9 mouse cellular contexts compared by ENCODE assay signal in the genomic region with DNA sequence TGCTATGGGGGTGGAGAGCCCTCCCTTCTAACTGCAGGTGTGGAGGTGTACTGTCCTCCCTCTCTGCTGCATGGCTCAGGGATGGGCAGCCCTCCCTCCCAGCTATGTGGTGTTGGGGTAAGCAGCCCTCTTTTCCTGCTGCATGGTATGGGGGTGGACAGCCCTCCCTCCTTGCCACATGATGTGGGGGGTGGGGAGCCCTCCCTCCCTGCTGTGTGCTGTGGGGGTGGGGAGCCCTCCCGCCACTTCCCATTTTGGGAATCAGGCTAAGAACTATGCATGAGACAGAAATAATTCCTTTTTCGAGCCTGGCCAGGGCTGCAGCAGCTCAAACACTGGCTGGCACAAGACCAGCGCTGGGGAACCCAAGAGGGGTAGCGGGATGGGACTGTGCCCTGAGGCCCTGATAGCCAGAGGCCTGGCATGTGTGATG. TPM values are rescaled to one million over a fixed set of nuclear protein-coding genes. Genes with fewer than 3 reads are reported as not detected.
DNase-seq lines count a peak whose midpoint lies in the region; ATAC-seq and TF ChIP-seq lines count a peak whose summit lies in the region.
"Had no signal": no experiment of that assay in that cellular context is flagged by ENCODE, and none has a peak within 500 bp of the region (broad histone marks: within the 10 kb centered on the region; RNA-seq: fewer than 3 reads in every experiment).

No protein-coding gene starts in this region.

- no peak overlapping the region for H3K9ac ChIP-seq in embryonic facial prominence, embryonic 15.5 days

- 22% methylated on average over 4 of the region's 4 CpGs for WGBS in embryonic facial prominence, embryonic 15.5 days

- H3K4me1 ChIP-seq in embryonic facial prominence, embryonic 15.5 days: peaks cover 16% of the 10 kb centered on the region

- H3K36me3 ChIP-seq in embryonic facial prominence, embryonic 15.5 days: no peaks in the 10 kb centered on the region

- no peaks in the 10 kb centered on the region for H3K27me3 ChIP-seq in embryonic facial prominence, embryonic 15.5 days

- no peak for DNase-seq in layer of hippocampus, adult 2 months (ENCODE audit: low spot score in 2 of 2)
- no peak for DNase-seq in layer of hippocampus, postnatal 25 days (ENCODE audit: extremely low spot score in 1 of 2, low spot score in 1 of 2)
- DNase-seq in left cerebral cortex, adult 11 months (ENCODE audit: low spot score): peak; percentile 38
- DNase-seq in right cerebral cortex, postnatal 25 days: peak; percentile 80
- DNase-seq in c-Kit-positive CD71-positive TER-119-positive erythroid progenitor cells, embryonic 14.5 days (ENCODE audit: low spot score): no peak
- DNase-seq in cerebellum, adult 11 months: no peak
- DNase-seq in cerebellum, adult 9-11 months: no peak
- DNase-seq: kidney, adult 9 months had no signal

- ATAC-seq in embryonic facial prominence, embryonic 15.5 days (ENCODE audit: insufficient number of reproducible peaks, low FRiP score, low TSS enrichment, low read depth): 0 out of 2 replicates have a peak, but pooled peaks have one; percentile 25

- H3K4me3 ChIP-seq in layer of hippocampus, adult 2 months: no peak overlapping the region
- no peak overlapping the region for H3K4me3 ChIP-seq in embryonic facial prominence, embryonic 15.5 days (replicated peaks)

- peak overlapping the region; percentile 83 for H3K27ac ChIP-seq in layer of hippocampus, adult 2 months
- no peak overlapping the region for H3K27ac ChIP-seq in embryonic facial prominence, embryonic 15.5 days (replicated peaks)

- no peaks in the 10 kb centered on the region for H3K9me3 ChIP-seq in embryonic facial prominence, embryonic 15.5 days (replicated peaks)

- H3K4me2 ChIP-seq in embryonic facial prominence, embryonic 15.5 days (replicated peaks): no peak overlapping the region

- TF ChIP-seq CTCF in layer of hippocampus, adult 2 months (conservative IDR thresholded peaks at IDR 0.05): no peak

RNA-seq across cellular contexts. Expression of gene Kcnb1, which starts 34.4 kb away (rescaled TPM):
- total RNA-seq in layer of hippocampus, adult 2 months (2021): 100 to 1,000 TPM; 103 to 105 TPM
- 100 to 1,000 TPM in 1 of 2 experiments, 10 to 100 TPM in 1; 86.5 to 103 TPM for total RNA-seq in layer of hippocampus, postnatal 25 days (2021)
- 0.98 and 1.2 TPM in 2 replicates for polyA plus RNA-seq in embryonic facial prominence, embryonic 15.5 days (2015; fragmentation: Nextera tagmentation; extraction: Ambion mirVana)

Comparison
In these comparisons a context has a peak if more than half of its experiments do, and no peak if none do; other contexts are left out.
1. DNase-seq: peak in left cerebral cortex, adult 11 months (single experiment) and right cerebral cortex, postnatal 25 days (single experiment); none in layer of hippocampus, adult 2 months (0 of 2), layer of hippocampus, postnatal 25 days (0 of 2), c-Kit-positive CD71-positive TER-119-positive erythroid progenitor cells, embryonic 14.5 days (single experiment), cerebellum, adult 11 months (single experiment) and cerebellum, adult 9-11 months (single experiment).